Mouse (Mus musculus): ENCODE data around the gene Tmem18. TPM values are rescaled to one million over a fixed set of nuclear protein-coding genes. Genes with fewer than 3 reads are reported as not detected.

Gene Tmem18
- polyA plus RNA-seq, 1 experiment, result 13.0 TPM

DNA sequence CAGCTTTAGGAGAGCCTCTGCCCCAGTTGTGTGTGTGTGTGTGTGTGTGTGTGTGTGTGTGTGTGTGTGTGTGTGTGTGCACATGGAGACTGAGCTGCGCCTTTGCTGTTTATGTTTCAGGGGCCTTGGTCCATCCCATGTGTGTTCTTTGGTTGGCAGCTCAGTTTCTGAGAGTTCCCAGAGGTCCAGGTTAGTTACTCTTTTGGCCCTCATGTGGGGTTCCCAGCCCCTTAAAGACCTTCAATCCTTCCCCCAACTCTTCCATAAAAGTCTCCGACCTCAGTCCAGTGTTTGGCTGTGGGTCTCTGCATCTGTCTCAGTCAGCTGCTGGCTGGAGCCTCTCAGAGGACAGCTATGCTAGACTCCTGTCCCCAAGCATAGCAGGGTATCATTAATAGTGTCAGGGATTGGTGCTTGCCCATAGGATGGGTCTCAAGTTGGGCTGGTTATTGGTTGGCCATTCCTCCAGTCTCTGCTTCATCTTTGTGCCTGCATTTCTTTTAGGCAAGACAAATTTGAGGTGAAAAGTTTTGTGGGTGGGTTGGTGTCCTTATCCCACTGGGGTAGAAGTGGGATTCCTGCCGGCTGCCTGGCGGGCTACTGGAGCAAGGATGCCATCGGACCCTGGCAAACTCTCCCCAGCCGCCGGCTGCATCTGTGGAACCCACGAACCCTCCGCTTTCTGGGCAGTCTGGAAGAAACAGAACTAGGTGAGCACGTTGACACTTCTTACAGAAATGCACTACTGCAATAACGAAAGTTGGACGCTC, 455 bp upstream of the Tmem18 start:
- no peak for TF ChIP-seq POLR2A (IDR thresholded peaks at IDR 0.05; ENCODE audit: low read depth, low read length)
- no peak for TF ChIP-seq CTCF (conservative IDR thresholded peaks at IDR 0.05; ENCODE audit: insufficient read depth, insufficient read length, low read depth, low read length)
- Histone ChIP-seq H3K36me3 (ENCODE audit: control insufficient read depth, insufficient read depth, low read length) (no peaks in the 10 kb centered on the region), H3K4me1 (ENCODE audit: control insufficient read depth, insufficient read depth, low read length) (peaks cover 4% of the 10 kb centered on the region; the same call in 1 of the 2 replicates), H3K4me3 (ENCODE audit: insufficient read depth, low read depth, low read length) (peak overlapping the region; percentile 94), H3K27ac (ENCODE audit: insufficient read depth, low read depth, low read length) (peak overlapping the region; percentile 43; the same call in 1 of the 2 replicates), H3K27me3 (replicated peaks; ENCODE audit: control insufficient read depth, insufficient read depth, low read length) (no peaks in the 10 kb centered on the region)
- WGBS, result 15% methylated on average over 12 of the region's 12 CpGs
- no peak for DNase-seq

DNA sequence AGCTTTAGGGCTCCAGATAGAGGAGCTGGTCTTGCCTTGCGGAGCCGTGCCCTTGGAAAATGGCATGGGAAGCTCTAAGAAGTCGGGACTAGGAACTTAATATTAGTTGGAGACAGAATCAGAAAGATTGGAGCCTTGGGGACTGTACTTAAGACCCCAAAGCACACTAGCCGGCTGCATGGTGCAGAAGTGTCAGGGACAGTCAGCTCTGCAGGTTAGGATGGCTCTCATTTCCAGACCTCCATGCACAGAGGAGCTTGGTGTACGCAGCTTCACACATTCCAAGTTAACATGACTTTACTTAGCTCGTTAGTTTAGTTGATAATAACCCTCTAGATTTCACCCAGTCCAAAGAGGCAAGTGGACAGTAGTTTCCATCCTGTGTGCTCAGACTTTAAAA, 637 bp downstream of the Tmem18 start:
- Histone ChIP-seq H3K27me3 (replicated peaks; ENCODE audit: control insufficient read depth, insufficient read depth, low read length) (no peaks in the 10 kb centered on the region), H3K4me1 (ENCODE audit: control insufficient read depth, insufficient read depth, low read length) (peaks cover 4% of the 10 kb centered on the region; the same call in 1 of the 2 replicates), H3K4me3 (ENCODE audit: insufficient read depth, low read depth, low read length) (peak overlapping the region; percentile 94), H3K36me3 (ENCODE audit: control insufficient read depth, insufficient read depth, low read length) (no peaks in the 10 kb centered on the region), H3K27ac (ENCODE audit: insufficient read depth, low read depth, low read length) (no peak overlapping the region; the same call in 1 of the 2 replicates)
- TF ChIP-seq CTCF (conservative IDR thresholded peaks at IDR 0.05; ENCODE audit: insufficient read depth, insufficient read length, low read depth, low read length) (no peak), POLR2A (IDR thresholded peaks at IDR 0.05; ENCODE audit: low read depth, low read length) (no peak)
- WGBS, result 5% methylated on average over 6 of the region's 6 CpGs
- DNase-seq, result no peak

DNA sequence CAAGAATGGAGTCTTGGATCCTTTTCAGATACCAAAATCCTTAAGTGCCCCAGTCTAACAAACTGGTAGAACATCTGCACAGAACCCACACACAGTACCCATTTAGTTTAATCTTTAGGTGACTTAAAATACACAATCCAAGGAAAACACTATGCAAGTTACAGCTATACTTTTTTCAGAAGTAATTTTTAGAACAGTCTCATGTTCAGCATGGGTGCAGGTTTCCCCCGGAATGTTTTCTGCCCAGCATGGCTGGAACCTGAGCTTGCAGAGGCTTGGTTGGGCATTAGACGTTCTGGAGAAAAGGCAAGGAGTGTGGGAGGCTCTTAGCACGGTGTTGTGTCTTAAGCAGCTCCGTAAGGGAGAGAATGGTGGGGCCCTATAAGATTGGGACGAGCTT, 7.6 kb downstream of the Tmem18 start:
- H3K4me3 ChIP-seq (ENCODE audit: insufficient read depth, low read depth, low read length), result no peak overlapping the region
- 82% methylated on average over 5 of the region's 5 CpGs for WGBS
- H3K27me3 ChIP-seq (replicated peaks; ENCODE audit: control insufficient read depth, insufficient read depth, low read length), result no peaks in the 10 kb centered on the region
- H3K27ac ChIP-seq (ENCODE audit: insufficient read depth, low read depth, low read length), result no peak overlapping the region
- H3K4me1 ChIP-seq (ENCODE audit: control insufficient read depth, insufficient read depth, low read length), result no peaks in the 10 kb centered on the region
- no peaks in the 10 kb centered on the region; the same call in 1 of the 2 replicates for H3K36me3 ChIP-seq (ENCODE audit: control insufficient read depth, insufficient read depth, low read length)
- no peak for DNase-seq
- TF ChIP-seq POLR2A (IDR thresholded peaks at IDR 0.05; ENCODE audit: low read depth, low read length), result no peak
- TF ChIP-seq CTCF (conservative IDR thresholded peaks at IDR 0.05; ENCODE audit: insufficient read depth, insufficient read length, low read depth, low read length), result no peak

DNA sequence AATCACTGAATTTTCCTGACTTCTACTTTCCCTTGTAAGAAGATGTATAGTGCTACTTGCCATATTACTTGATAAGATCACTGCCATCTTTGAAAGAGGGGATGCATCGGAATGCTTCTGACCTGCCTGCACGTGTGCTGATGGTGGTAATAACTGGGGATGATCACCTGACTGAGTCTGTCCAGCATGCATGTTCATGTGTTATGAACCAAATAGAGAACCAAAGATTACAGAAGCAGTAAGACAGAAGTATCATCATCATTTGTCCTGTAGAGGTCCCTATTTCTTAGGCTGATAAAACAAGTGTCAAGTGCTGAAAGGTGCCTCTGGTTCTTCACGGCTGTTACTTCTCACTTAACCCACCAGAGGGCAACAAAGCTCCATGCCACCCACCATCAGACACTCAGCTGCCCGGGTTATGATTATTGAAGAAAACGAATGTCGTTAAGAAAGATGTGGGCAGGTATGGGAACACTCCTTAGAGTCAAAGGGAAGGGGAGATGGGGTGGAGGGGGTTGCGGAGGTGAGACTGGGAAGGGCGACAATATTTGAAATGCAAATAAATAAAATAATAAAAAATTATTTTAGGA, 12.7 kb downstream of the Tmem18 start:
- no peaks in the 10 kb centered on the region for H3K4me1 ChIP-seq (ENCODE audit: control insufficient read depth, insufficient read depth, low read length)
- peak; percentile 66 for DNase-seq
- H3K27me3 ChIP-seq (replicated peaks; ENCODE audit: control insufficient read depth, insufficient read depth, low read length), result no peaks in the 10 kb centered on the region
- 38% methylated on average over 8 of the region's 8 CpGs for WGBS
- no peaks in the 10 kb centered on the region for H3K36me3 ChIP-seq (ENCODE audit: control insufficient read depth, insufficient read depth, low read length)
- H3K4me3 ChIP-seq (ENCODE audit: insufficient read depth, low read depth, low read length), result no peak overlapping the region
- H3K27ac ChIP-seq (ENCODE audit: insufficient read depth, low read depth, low read length), result no peak overlapping the region
- TF ChIP-seq CTCF (conservative IDR thresholded peaks at IDR 0.05; ENCODE audit: insufficient read depth, insufficient read length, low read depth, low read length), result peak; percentile 82
- no peak for TF ChIP-seq POLR2A (IDR thresholded peaks at IDR 0.05; ENCODE audit: low read depth, low read length)

- no peak for DNase-seq
- no peaks in the 10 kb centered on the region for H3K27me3 ChIP-seq (replicated peaks; ENCODE audit: control insufficient read depth, insufficient read depth, low read length)
- WGBS, result 28% methylated on average over 3 of the region's 3 CpGs
- no peaks in the 10 kb centered on the region for H3K4me1 ChIP-seq (ENCODE audit: control insufficient read depth, insufficient read depth, low read length)
- H3K4me3 ChIP-seq (ENCODE audit: insufficient read depth, low read depth, low read length), result no peak overlapping the region
- no peak overlapping the region for H3K27ac ChIP-seq (ENCODE audit: insufficient read depth, low read depth, low read length)
- H3K36me3 ChIP-seq (ENCODE audit: control insufficient read depth, insufficient read depth, low read length), result no peaks in the 10 kb centered on the region
- no peak for TF ChIP-seq POLR2A (IDR thresholded peaks at IDR 0.05; ENCODE audit: low read depth, low read length)
- TF ChIP-seq CTCF (conservative IDR thresholded peaks at IDR 0.05; ENCODE audit: insufficient read depth, insufficient read length, low read depth, low read length), result no peak
These were observed 14.7 kb downstream of the Tmem18 start for GRCm38 (mm10) chr12:30598955-30599354.

DNA sequence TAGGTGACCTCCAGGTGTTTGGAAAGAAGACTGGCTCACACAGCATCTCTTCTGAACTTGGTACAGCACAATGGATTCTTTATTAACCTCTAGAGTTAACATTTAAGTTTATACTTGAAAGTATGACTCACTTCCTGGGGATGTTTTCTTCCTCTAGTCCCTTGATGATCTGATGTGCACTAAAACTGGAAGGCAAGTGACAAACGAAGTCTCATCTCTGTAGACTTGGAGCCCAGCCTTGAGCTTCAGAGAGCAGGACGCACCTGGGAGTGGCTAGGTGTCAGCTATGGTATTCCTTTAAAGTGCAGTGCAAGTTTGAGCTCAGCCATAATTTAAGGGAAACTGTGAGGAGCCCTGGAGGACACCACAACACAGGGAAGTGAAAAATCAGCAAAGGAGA, 15.2 kb downstream of the Tmem18 start:
- WGBS, result 48% methylated on average over 2 of the region's 2 CpGs
- H3K27ac ChIP-seq (ENCODE audit: insufficient read depth, low read depth, low read length), result no peak overlapping the region
- H3K27me3 ChIP-seq (replicated peaks; ENCODE audit: control insufficient read depth, insufficient read depth, low read length), result no peaks in the 10 kb centered on the region
- no peaks in the 10 kb centered on the region for H3K4me1 ChIP-seq (ENCODE audit: control insufficient read depth, insufficient read depth, low read length)
- no peaks in the 10 kb centered on the region for H3K36me3 ChIP-seq (ENCODE audit: control insufficient read depth, insufficient read depth, low read length)
- no peak for DNase-seq
- TF ChIP-seq CTCF (conservative IDR thresholded peaks at IDR 0.05; ENCODE audit: insufficient read depth, insufficient read length, low read depth, low read length), result no peak
- no peak overlapping the region for H3K4me3 ChIP-seq (ENCODE audit: insufficient read depth, low read depth, low read length)

- 74% methylated on average over 2 of the region's 2 CpGs for WGBS
- DNase-seq, result no peak
These were observed 15.8 kb downstream of the Tmem18 start for GRCm38 (mm10) chr12:30599997-30600396.

More at GRCm38 (mm10) chr12:30599997-30600396, 15.8 kb downstream of the Tmem18 start:
- H3K27me3 ChIP-seq (replicated peaks; ENCODE audit: control insufficient read depth, insufficient read depth, low read length), result no peaks in the 10 kb centered on the region
- no peak overlapping the region for H3K27ac ChIP-seq (ENCODE audit: insufficient read depth, low read depth, low read length)
- no peak overlapping the region for H3K4me3 ChIP-seq (ENCODE audit: insufficient read depth, low read depth, low read length)
- H3K4me1 ChIP-seq (ENCODE audit: control insufficient read depth, insufficient read depth, low read length), result no peaks in the 10 kb centered on the region
- TF ChIP-seq CTCF (conservative IDR thresholded peaks at IDR 0.05; ENCODE audit: insufficient read depth, insufficient read length, low read depth, low read length) (no peak), POLR2A (IDR thresholded peaks at IDR 0.05; ENCODE audit: low read depth, low read length) (no peak)
- H3K36me3 ChIP-seq (ENCODE audit: control insufficient read depth, insufficient read depth, low read length), result no peaks in the 10 kb centered on the region

Measured in kidney, adult 2 months (tissue).